Mouse (Mus musculus) olfactory bulb, adult 2 months (tissue): ENCODE results near the gene Sorbs2.

Source experiments
- CTCF ChIP-seq: fragments of 200-500 bp; IDR thresholded peaks from 2 replicates; pipeline ENCODE4 v1.5.1; 2012; ENCODE audit warnings: low read depth, mild to moderate bottlenecking, low read length, moderate library complexity; ENCODE audit not compliant: insufficient read depth
- POLR2A ChIP-seq: fragments of 200-500 bp; IDR thresholded peaks from 2 replicates; pipeline ENCODE4 v1.6.1; 2012; ENCODE audit warnings: mild to moderate bottlenecking, low read depth, low read length, moderate library complexity; ENCODE audit not compliant: insufficient read depth

DNA sequence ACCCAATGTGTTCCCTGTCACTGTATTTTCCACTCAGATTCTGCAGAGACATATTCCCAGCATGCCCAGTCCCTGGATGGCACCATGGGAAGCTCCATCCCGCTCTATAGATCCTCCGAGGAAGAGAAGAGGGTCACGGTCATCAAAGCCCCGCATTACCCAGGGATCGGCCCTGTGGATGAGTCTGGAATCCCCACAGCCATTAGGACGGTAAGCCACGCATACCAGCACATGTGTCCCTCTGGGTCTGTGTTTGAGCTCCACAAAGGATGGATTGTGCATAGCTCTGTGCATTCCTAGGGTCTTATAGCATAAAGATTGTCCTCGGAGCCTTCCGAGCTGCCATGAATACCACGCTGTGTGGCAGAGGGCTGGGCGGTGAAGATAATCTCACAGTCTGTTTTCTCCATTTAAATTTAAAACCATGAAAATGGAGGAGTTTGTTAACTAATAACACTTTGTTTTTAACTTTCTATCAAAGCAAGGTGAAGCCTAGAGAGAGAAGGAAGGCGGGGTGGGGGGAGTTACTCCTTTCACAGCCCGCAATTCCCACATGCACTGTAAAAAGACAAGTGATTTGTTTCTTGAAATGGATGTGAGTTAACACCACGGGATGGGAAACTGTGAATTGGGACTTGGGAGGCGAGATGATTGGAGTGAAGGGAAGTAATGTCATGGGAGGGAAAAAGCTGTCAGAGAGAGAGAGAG is 255.5 kb downstream of the Sorbs2 start:
- TF ChIP-seq CTCF (no peak), POLR2A (no peak)
